Mouse (Mus musculus): ENCODE measurements around the gene Tspan32.

The Tspan32 gene

DNA sequence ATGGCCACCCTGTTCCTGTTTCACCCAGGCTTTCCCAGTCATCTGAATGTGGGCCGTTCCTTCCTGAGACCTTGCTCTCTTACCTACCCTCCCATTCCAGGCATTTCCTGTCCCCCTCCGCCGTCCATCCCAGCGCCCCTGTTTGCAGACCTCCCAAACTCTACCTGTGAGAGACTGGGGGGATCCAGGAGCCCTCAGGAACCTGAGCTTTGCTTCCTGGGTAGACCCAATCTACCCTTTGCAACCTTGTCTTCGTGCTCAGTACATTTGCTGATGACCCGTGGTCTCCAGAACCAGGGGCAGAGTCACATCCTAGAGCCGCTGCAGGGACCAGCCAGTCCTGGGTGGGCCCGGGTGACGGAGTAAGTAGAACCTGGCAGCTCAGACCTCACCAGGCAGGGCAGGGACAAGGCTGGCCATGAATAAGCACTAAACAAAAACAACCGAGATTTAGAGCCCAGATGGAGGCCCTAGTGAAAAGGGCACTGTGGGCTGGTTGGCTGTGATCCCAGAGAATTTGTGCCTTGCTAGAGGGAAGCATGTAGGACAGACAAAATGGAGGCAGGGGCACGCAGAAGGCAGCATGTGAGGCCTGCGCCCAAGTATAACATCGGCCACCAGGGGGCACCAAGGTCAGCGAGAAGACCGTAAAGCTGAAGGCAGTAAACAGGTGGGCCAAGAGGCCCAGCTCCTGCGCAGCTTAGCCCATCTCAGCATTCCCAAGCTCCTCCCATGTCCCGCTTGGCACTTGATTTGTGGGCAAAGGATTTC lies 2.9 kb downstream of the Tspan32 start:
- DNase-seq (ENCODE audit: low spot score in 2 of 2), result peak; percentile 93 to 97

DNA sequence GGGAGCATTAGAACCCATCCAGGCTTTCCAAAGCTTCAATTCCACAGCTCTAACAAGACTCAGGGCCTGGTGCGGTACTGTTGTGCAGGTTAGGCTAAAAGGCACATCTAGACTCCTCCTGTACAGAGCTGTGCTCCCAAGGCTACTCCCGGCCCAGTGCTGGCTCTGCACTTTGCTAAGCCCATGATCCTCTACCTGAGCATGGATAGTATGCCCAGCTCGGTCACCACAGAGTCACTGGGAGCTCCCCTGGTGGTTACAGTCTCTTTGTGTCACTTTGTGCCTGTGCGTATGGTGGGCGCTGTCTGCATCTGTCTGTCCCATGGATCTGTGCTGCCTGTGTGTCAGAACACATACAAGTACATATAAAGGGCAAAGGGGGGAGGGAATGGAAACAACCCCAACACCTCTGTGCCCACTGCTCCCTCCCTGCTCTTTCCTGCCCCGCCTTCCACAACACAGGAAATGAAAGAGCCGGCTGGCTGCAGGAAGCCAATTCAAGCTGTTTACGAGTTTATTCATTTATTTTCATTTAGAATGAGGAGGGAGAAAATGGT lies 3.6 kb downstream of the Tspan32 start:
- DNase-seq (ENCODE audit: low spot score in 2 of 2), result no peak

DNA sequence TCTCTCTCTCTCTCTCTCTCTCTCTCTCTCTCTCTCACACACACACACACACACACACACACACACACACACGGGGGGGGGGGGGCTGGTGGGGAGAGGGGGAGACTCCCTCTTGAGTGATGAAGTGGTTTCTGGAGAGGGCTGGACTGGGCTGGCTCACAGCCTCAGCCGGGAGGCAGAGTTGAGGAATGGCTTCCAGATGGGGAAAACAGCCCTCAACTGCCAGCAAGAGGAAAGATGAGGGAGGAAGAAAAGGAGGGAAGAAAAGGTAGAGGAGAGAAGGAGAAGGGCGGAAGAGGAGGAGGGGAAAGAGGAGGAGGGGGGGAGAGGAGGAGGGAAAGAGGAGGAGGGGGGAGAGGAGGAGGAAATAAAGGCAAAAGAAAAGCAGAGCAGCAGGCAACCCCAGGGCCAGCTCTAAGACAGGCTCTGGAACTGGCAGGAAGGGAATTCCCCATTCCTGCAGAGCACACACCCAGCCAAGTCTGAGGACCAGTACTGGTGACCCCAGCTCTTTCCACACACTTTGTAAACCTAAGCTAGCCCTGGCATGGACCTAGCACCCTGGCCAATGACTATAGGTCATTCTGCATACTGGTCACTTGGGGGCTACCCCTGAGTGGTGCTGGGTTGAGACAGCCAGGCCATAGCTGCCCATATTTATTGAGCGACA lies 4.3 kb downstream of the Tspan32 start:
- no peak for DNase-seq (ENCODE audit: low spot score in 2 of 2)

DNA sequence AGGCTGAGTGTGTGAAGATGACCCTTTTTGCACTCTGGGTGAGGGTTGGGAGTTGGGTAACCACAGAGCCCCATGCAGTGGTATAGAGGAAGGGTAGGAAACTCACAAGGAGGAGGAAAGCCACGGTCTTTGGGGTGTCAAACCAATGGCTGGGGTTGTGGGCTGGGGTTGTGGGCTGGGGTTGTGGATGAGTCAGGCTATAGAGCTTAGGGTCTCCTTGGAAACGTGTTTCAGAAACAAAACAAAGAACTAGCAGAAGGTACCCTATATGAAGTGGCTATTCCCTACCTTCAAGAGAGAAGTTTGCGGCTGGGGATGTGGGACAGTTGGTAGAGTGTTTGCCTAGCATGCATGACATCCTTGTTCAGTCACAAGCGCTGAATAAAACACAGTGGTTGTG lies 5.2 kb downstream of the Tspan32 start:
- DNase-seq (ENCODE audit: low spot score in 2 of 2), result no peak

DNA sequence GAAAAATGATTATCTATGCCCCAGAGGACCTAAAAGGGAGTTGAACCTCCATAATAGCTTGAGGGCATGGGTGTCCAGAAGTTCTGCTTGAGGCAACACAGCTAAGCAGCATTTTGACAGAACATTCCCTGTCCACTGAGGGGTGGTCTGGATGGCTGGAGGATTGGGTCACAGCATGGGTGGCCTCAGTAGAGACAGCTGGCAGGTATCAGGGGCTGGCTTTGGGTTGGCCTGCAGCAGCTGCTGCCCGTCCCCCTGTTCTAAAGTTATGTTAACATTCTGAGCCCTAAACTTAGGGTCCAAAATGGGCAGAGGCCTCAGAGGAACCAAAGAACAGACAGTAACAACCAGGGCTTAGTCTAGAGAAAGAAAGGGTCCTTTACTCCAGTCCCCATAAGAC lies 6.4 kb downstream of the Tspan32 start:
- DNase-seq (ENCODE audit: low spot score in 2 of 2), result no peak

DNA sequence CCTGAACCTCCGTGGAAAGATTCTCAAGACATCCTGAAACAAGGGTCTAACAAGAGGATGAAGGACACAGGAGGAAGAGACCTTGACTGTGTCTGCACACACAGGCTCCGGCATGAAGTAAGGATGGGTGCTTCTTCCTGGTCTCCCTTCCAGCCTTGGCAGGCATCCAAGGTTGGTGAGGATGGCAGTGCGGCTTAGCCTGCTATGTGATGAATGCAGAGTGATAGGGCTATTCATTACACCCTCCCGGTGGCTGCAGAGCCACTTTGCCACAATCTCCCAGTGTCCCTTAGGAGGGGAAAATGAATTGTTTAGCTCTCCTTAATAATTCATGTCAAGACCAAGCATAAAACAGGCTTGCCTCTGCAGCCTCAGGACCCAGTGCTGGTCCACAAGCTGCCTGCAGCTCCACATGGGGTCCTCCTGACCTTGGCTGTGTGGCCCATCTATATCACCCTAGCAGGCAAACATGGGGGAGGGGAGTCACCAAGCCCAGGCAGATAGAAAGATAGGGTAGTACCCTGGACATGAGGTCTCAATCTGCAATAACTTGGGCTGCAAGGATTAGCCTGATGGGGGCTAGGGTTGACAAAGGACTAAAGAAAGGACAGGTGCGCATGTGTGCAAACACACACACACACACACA lies 7.5 kb downstream of the Tspan32 start:
- no peak for DNase-seq (ENCODE audit: low spot score in 2 of 2)

DNA sequence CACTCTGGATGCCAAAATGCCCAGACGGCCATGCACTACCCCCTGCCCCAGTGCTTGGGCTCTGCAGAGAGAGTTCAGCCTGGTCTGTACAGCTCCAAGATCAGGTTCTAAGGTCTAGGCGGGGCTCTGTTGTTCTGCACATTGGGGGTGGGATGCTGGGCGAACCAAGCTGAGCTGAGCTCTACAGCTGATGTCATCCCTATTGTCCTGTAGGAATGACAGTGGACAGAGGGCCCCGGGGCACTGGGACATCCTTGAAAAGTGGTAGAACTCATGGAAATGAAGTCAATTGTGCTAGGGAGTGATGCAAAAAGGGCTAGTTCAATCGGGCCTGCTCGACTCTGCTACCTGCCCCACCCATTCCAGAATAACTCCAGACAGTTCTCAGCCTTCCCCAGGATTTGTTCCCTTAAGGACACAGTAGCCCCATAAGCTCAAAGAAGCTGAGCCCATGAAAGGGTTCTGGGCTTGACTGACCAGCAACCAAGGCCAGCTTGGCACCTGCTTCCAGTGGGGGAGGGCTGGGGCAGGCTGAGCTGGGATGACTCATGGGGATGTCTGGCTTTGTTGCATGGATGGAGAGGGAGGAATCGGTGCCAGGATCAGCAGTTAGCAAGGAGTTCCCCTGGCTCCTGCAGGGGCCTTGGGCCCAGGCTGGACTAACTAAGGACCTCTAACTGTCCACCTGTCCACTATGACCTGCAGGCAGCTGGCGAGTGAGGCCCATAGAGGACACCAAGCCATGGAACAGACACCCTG lies 8.8 kb downstream of the Tspan32 start:
- no peak for DNase-seq (ENCODE audit: low spot score in 2 of 2)

DNA sequence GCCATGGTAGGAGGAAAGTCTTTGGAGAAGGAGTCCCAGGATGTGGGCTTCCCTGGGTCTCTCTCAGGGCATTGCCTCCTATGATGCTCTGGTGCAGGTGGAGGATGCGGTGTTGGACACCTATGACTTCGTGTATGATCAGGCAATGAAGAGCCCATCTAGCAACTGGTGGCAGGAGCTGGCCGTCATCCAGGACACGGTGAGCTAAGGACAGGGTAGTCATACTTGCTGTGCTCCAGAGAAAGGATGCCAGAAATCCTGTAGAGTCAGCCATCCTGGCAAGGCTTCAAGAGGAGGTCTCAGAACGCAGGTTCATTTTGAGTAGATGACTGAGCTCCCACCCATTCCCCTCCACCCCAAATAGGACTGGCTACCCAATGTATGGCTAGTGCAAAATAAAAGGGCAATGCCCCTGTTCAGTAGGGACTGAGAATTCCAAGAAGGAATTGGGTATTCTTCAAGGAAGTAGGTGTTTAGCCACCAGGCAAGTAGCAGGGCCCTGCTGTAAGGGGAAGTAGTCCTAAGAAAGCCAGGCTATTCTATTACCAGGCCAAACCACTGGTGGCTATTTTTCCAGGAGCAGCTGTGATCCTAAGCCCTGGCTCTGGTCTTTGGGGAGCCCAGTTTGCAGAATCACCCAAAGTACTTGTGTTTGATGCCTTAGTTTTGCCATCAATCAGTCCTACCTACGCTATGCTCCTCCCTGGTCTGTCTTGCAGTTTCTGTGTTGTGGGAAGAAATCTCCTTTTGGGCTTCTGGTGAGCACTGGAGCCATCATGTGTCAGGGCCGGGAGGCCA lies 10.2 kb downstream of the Tspan32 start:
- DNase-seq (ENCODE audit: low spot score in 2 of 2), result no peak

DNA sequence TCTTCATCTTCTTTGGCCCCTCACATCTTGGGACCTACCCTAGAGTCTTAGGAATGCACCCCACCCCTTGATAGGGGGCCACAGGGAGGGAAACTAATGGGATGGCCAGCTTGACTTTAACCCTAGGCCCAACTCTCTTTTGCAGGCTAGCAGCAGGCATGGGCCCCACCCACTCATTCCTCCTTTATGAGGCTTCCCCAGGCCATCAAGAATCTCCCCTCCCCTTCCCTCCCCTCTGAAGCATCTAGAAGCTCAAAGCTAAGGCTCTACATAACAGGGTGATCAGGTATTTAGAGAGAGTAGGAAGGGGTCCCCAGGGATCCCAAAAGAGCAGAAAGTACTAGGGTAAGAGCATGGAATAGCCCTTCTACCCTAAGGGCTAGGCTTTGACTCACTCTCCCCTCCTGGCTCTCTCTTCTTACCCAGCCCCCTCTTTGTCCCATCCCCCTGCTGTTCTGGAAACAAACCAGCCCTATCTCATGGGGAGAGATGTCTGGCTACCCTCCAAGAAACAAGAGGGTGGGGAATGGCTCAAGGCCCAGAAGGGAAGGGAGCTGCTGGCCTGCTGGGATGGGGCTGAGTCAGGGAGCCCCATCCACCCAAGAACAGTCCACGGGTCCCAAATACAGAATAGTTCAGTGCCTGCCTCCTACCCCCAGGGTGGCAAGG lies 11.0 kb downstream of the Tspan32 start:
- DNase-seq (ENCODE audit: low spot score in 2 of 2), result peak in 1 of 2 experiments; percentile 28

DNA sequence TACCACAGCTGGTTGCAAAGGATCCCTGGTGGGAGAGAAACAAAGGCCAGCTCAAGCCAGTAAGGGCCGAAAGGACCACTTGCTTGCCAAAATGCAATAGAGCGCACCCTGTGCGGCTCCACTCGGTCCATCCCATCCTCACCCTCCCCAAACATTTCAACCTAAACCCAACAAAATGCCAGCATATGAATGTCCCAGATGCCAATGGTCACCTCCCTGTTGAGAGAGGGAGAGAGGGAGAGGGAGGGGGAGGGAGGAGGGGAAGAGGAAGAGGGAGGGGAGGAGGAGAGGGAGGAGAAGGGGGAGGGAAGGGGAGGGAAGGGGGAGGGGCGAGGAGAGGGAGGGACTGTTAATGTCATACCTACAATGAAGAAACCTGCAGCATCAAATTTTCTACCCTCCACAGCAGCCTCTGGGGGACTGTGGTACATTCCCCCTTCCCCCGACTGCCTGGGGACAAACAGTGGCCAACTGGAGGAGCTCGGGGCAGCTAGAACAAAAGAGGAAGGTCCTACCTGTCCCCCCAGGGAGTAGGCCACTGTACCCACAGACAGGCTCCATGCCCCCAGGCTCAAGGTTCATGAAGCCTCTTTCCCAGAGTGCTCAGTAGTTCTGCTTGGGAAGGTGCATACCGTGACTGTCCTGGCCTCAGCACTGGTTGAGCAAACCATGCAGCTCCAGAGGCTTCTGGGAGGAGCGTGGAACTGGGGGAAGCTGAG lies 11.7 kb downstream of the Tspan32 start:
- DNase-seq (ENCODE audit: low spot score in 2 of 2), result no peak

DNA sequence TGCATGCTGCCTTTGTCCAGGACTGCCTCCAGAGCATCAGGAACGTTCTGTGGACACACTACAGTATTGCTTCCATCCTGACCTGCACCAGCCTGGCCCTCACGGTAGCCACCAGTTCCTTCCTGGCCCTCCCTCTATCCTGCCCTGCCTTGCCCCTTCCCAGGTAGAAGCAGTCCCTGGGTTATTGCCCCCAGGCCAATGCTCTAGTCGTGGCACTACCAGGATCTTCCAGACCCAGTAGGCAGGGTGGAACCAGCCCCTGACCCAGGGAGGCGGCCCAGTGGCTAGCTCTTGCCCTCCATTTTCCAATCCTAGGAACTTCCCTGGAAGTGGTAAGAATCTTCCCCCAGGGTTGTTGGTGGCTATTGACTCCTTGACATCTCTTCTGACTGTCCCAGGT lies 12.3 kb downstream of the Tspan32 start:
- no peak for DNase-seq (ENCODE audit: low spot score in 2 of 2)

DNA sequence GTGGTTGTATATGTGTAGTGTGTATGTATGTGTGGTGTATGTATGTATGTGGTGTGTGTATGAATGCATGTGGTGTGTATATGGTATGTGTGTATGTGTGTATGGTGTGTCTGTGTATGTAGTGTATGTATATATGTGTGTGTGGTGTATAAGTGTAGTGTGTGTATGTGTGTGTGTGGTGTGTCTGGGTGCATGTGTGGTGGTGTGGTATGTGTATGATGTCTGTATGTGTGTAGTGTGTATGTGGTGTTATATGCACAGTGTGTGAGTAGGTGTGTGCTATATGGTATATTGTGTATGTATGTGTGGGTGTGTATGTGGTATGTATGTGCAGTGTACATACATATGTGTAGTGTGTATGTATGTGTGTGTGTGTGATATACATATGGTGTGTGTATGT lies 15.2 kb downstream of the Tspan32 start:
- DNase-seq (ENCODE audit: low spot score in 2 of 2), result no peak

DNA sequence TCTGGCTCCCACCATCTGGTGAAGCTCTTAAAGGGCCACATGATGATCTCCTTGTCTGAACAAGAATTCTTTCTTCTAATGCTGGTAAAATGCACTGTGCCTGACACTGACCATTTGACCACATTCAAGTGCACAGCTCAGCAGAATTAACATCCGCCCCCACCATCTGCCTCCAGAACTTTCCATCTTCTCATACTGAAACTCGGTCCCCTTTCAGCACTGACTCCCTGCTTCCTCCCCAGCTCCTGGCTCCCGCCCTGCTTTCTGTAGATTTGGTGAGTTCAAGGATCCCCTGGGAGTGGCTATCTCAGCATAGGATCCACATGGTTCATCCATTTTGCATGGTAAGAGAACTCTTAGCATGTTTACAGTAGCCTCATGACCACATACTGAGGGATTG lies 15.9 kb downstream of the Tspan32 start:
- DNase-seq (ENCODE audit: low spot score in 2 of 2), result no peak

DNA sequence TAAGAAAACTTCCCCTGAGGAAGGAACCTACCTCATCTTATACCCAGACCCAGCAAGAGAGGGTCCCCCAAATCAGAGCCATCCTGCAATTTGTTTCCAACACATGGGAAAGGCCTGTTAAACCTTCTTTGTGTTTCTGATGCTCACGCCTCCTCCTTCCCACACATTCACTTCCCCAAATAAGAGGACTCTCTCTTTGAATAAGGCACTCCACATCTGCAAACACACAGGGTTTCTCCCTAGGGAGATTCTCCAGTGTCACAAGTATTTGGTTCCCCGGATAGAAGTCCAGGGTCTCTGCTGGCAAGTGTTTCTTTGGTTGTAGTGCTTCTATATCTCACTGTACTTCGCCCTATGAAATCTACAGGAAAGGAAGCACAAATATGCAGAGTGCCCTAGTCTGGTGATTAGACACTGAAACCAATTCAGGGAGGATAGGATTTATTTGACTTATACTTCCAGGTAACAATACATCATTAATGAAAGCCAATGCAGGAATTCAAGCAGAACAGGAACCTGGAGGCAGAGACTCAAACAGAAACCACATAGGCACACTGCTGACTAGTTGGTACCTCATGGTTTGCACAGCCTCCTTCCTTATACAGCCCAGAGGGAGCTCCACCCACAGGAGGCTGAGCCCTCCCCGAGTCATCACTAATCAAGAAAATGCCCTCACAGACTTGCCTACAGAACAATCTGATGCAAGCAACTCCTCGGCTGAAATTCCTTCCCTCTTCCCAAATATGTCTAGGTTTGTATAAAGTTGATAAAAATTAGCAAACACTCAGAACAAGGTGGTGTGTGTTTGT lies 16.7 kb downstream of the Tspan32 start:
- no peak for DNase-seq (ENCODE audit: low spot score in 2 of 2)

DNA sequence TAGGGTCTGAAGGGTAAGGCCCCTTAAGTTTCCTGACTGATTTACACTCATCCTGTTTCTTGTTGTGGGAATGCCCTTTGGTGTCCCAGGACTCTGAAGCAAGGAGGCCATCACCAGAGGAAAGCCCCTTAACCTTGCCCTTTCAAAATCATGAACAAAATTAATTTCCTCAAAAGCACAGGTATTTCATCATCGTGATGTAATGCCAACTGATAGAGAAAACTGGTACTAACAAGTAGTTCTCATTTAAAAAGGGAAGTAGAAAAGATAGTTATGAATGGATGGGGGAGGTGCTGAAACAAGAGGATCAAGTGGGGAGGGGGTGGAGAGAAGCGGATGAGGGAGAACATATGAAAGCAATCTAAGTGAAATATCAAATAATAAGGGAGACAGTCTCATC lies 18.7 kb downstream of the Tspan32 start:
- no peak for DNase-seq (ENCODE audit: low spot score in 2 of 2)

DNA sequence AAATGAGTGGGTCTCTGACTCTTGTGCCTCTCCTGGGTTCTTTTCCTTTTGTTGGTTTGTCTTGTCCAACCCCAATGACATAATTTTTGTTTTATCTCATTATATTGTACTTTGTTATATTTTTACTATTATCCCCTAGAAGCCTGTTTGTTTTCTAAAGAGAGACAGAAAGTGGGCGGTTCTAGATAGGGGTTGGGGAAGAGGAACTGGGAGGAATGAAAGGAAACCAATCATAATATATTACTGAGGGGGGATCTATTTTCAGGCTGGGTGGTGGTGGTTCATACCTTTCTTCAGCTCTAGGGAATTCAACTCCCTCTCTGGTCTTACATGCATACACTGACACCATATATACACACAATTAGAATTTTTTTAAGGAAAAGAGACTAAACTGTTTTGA lies 19.4 kb downstream of the Tspan32 start:
- no peak for DNase-seq (ENCODE audit: low spot score in 2 of 2)

DNA sequence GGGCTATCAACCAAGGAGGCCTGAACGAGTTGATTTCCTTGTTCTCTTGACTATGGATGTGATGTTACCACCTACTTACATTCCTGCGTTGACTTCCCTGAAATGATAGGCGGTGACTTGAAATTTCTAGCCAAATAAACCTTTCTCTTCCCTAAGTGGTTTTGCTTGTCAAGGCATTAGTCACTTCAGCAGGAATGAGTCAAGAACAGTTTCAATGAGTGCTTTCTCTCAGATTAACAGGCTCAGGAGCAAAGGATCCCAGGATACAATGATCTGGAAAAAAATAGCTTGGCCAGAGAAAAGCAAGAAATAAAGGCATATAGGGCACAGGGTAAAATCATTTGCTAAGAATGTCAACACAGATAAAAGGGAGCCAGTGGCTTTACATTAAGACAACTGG lies 20.6 kb downstream of the Tspan32 start:
- DNase-seq (ENCODE audit: low spot score in 2 of 2), result no peak

DNA sequence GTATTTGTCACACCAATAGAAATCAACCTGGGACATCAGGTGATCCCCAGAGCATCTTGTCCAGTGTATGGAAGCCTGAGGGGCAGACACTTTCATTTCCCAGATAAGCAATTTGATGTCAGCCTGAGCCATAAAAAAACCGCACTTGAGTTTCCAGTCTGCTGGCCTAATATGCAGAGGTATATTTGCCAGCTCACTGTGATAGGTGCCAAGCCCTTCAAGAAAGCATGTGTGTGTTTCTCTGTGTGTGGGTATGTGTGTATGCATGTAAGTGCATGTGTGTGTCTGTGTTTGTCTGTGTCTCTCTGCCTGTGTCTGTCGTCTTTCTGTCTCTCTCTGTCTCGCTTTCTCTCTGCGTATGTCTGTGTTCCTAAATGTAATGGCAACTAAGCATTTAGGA lies 22.4 kb downstream of the Tspan32 start:
- DNase-seq (ENCODE audit: low spot score in 2 of 2), result no peak

DNA sequence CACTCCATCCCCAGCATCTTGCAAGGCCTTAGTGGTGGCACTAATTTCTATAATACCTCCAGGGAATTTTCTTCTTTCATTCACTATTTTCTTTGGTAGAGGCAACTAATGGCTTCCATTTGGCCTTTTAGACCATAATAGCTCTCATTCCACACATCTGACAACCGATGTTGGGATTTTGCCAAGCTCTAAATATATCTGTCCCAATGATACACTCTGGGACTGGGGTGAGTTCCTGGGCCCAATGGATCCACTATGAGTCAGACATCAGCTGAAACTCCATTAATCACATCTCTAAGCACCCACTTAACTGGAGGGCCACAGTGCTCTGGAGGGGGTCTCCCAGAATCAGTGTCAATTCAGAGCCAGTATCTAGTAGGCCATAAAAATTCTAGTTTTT lies 27.0 kb downstream of the Tspan32 start:
- no peak for DNase-seq (ENCODE audit: low spot score in 2 of 2)

Data from frontal cortex, postnatal 25 days (tissue).